Mouse (Mus musculus) E14TG2a.4 (cell line): ENCODE results near the gene Mbd4.

ENCODE experiments used
- H3K27me3 ChIP-seq: 2 replicates; pipeline ENCODE4 v1.6.1; 2014; ENCODE audit warnings: low read length, control low read depth; ENCODE audit not compliant: insufficient read depth
- H3K36me3 ChIP-seq: 2 replicates; pipeline ENCODE4 v1.6.1; 2014; ENCODE audit warnings: low read length, control low read depth; ENCODE audit not compliant: insufficient read depth
- H3K4me1 ChIP-seq: replicated peaks from 2 replicates; pipeline ENCODE4 v1.6.1; 2014; ENCODE audit warnings: low read depth, low read length, control low read depth
- H3K4me3 ChIP-seq: replicated peaks from 2 replicates; pipeline ENCODE4 v1.5.1; 2014; ENCODE audit warnings: mild to moderate bottlenecking, low read length
- H3K9me3 ChIP-seq: 2 replicates; pipeline ENCODE4 v1.6.1; 2014; ENCODE audit warnings: low read length, control low read depth
- CTCF ChIP-seq: conservative IDR thresholded peaks from 2 replicates; pipeline ENCODE4 v1.5.1; 2014; ENCODE audit warnings: low read length
- NANOG ChIP-seq: IDR thresholded peaks from 2 replicates; pipeline ENCODE4 v1.6.1; 2014; ENCODE audit warnings: borderline replicate concordance, low read length, mixed read lengths
- POU5F1 ChIP-seq: IDR thresholded peaks from 2 replicates; pipeline ENCODE4 v1.6.1; 2014; ENCODE audit warnings: low read length, borderline replicate concordance

Mbd4 gene

DNA sequence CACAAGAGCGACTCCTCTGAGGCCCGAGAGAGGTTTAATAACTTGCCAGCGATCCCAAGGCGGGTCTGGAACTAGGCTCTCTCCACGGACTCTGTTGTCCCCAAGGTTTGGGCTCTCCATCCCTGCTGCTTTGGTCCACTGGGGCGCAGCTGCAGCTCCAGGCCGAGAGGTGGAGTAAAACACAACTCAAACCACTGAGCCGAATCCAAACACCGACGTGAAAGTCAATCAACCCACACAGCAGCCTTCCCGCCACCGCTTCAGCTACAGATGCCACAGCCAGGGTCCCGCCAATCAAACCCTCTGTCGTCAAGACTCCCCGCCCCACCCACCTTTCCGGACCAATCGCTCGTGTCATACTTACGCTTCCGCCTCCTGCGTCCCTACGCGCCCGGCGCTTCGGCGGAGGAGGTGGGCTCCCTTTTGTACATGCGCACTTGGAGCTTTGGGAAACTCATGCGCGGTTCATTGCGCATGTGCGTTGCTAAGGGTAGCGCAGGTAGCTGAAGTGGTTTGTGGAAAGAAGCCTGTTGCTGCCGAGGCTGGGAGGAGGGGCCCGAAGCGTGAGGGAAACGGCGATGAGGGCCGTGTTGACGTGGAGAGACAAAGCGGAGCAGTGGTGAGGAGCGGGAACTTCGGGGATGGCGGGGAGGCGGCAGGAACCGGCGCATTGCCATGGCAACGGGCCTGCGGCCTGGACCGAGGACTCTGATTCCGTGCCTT is at the start of gene Mbd4, which contains the start of gene Ift122:
TSS of gene Mbd4 (minus strand) at position 281 of the 723 bp plus-strand sequence.
TSS of gene Ift122 (plus strand) at position 380 of the 723 bp plus-strand sequence.
- H3K9me3 ChIP-seq, result no peaks in the 10 kb centered on the region
- H3K4me1 ChIP-seq, result peaks cover 24% of the 10 kb centered on the region
- no peaks in the 10 kb centered on the region for H3K27me3 ChIP-seq
- H3K36me3 ChIP-seq, result peaks cover 28% of the 10 kb centered on the region
- no peak for TF ChIP-seq NANOG
- TF ChIP-seq CTCF, result no peak
- no peak for TF ChIP-seq POU5F1
- H3K4me3 ChIP-seq, result peak within 1 kb of the TSS; percentile 94

DNA sequence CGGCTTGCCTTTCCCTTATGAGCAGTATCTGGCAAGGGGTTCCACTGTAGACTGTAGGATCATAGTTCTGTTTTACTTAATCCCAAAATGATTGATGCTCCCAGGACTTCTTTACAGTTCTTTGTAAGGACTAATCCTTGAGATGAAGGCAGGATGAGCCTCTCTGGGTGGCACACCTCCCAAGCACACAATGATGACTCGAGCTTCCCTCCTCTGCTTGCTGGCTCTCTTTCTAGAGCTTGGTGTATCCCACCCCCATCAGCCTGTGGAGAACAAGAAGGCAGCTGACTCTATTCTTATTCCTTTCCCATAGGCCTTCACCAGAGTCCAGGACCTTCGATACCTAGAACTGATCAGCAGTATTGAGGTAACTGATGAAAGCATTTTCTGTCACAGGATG is 49.4 kb upstream of the Mbd4 start:
- TF ChIP-seq POU5F1 (no peak), CTCF (no peak), NANOG (no peak)
- Histone ChIP-seq H3K4me1 (no peaks in the 10 kb centered on the region), H3K36me3 (peaks cover 60% of the 10 kb centered on the region), H3K27me3 (no peaks in the 10 kb centered on the region), H3K9me3 (no peaks in the 10 kb centered on the region), H3K4me3 (no peak overlapping the region)

DNA sequence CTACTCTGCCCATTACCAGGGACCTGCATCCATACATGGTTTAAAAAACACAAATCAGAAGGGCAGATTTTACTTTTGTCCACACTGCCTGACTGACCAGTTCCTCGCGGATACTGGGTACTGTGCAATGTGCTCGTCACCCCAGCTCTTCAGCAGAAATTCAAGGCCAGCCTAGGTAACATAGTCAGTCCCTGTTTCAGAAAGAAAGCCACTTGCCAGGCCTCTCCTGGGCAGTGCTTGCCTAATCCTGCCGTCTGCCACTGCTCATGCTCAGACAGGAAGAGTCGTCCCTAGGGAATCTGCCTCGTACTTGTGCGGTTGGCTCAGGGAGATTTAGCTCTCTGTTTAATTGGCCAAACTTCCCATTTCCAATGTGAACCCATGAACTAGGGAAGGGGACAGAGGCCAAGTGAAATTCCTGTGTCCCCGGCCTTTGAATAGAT is 48.3 kb upstream of the Mbd4 start:
- no peaks in the 10 kb centered on the region for H3K4me1 ChIP-seq
- H3K4me3 ChIP-seq, result no peak overlapping the region
- no peaks in the 10 kb centered on the region for H3K9me3 ChIP-seq
- TF ChIP-seq POU5F1 (no peak), CTCF (no peak)
- H3K36me3 ChIP-seq, result peaks cover 59% of the 10 kb centered on the region
- no peaks in the 10 kb centered on the region for H3K27me3 ChIP-seq

DNA sequence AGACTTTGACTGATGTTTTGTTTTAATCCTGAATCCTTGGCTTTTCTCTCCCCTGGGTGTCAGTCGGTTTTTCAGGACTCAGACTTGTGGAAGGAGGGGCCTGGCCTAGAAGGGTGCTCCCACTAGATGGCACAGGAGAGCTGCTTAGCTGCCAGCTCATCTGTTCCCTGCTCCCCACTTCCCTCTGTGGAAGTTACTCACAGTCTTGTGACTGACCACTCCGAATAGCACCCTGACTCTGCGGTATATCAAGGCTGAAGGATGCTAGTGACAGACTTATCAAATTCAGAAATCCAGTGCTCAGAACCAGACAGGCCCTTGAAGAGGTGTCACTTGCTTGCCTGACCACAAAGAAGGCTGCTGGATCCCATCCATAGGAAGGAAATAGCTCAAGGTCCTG is 47.9 kb upstream of the Mbd4 start:
- H3K9me3 ChIP-seq, result no peaks in the 10 kb centered on the region
- no peaks in the 10 kb centered on the region for H3K27me3 ChIP-seq
- TF ChIP-seq POU5F1, result no peak
- no peak for TF ChIP-seq NANOG
- TF ChIP-seq CTCF, result peak; percentile 26
- no peak overlapping the region for H3K4me3 ChIP-seq
- H3K36me3 ChIP-seq, result peaks cover 61% of the 10 kb centered on the region
- H3K4me1 ChIP-seq, result no peaks in the 10 kb centered on the region

DNA sequence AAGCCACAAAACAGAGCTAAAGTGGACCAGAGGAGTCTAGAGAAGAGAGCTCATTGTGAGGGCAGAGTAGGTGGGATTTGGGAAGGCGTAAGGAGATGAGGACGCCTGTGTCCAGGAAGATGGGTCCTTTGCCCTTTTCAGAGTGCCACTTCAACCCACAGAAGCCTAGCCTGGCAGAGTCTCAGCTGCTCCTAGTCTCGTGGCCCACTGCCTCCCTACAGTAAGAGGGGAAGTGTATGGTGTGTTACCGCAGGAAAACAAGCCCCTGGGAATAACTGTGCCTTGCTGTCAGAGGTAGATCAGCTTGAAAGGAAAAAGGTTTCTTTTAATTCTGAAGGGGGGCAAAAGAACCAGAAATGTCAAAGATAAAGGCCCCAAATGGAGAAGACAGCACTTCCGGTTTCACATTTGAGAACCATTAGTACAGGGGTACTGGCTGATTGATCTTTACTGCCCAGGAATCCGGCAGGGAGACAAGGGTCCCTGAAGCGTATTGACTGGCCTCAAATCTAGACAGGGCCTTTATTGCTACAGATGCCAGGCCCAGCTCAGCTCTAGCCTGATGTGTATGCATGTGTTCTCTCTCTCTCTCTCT is 44.9 kb upstream of the Mbd4 start:
- TF ChIP-seq CTCF, result no peak
- no peak for TF ChIP-seq POU5F1
- no peak for TF ChIP-seq NANOG
- Histone ChIP-seq H3K9me3 (no peaks in the 10 kb centered on the region), H3K27me3 (no peaks in the 10 kb centered on the region), H3K36me3 (peaks cover 68% of the 10 kb centered on the region), H3K4me1 (no peaks in the 10 kb centered on the region), H3K4me3 (no peak overlapping the region)

DNA sequence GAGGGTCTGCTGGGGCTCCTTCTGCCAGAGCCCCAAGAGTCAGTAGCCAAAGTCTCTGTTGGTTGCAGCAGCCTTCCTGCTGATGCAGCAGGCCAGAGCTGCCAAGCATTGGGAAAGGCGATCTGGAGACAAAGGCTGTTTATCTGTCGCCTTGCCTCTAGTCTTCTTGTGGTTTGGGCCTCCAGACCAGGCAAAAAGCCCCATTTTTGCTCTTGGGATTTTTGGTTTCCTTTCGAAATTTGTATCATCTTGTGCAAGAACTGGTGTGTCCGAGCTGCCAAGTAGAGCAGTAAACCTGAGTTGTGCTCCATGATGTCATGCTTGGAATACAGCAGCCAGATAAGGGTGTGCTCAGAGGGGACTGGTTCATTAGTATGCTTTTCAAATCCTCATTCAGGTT is 43.9 kb upstream of the Mbd4 start:
- H3K4me1 ChIP-seq, result no peaks in the 10 kb centered on the region
- H3K36me3 ChIP-seq, result peaks cover 67% of the 10 kb centered on the region
- H3K27me3 ChIP-seq, result no peaks in the 10 kb centered on the region
- no peak for TF ChIP-seq NANOG
- no peak for TF ChIP-seq POU5F1
- no peak for TF ChIP-seq CTCF
- H3K9me3 ChIP-seq, result no peaks in the 10 kb centered on the region
- H3K4me3 ChIP-seq, result no peak overlapping the region

DNA sequence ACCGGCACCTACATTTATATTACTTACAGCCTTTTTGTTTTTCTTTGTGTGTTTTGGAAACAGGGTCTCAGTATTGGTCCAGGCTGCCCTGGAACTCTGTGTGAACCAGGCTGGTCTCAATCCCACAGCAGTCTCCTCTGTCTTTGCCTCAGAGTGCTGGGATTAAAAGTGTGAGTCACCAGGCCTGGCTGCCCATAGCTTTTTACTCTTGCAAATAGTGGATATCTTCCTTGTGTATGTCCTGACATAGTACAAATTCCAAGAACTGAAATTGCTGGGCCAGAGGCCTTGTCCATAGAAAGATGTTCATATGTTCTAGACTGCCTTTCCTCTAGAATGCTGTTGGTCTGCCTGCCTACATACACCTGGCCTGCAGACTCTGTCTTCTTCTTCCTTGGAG is 43.2 kb upstream of the Mbd4 start:
- Histone ChIP-seq H3K4me1 (no peaks in the 10 kb centered on the region), H3K9me3 (no peaks in the 10 kb centered on the region), H3K36me3 (peaks cover 69% of the 10 kb centered on the region), H3K4me3 (no peak overlapping the region), H3K27me3 (no peaks in the 10 kb centered on the region)
- TF ChIP-seq NANOG (no peak), CTCF (no peak), POU5F1 (no peak)

DNA sequence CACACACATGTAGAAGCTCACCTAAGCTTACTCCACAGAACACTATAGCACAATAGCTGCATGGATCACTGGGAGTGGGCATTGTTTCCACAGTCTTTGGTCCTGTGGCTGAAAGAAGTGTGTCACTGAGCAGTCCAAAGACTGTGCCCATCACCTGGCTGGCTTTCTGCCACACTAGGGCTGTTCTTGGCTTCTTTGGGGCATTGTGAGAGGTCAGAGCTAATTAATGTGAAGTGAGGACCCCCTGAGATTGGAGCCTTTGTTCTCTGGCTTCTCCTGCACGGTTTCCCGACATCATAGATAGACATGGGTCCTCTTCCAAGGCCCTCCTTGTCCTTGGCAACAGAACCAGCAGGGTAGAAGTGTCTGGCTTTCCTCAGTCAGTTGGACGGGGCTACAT is 39.2 kb upstream of the Mbd4 start:
- no peak overlapping the region for H3K4me3 ChIP-seq
- peaks cover 9% of the 10 kb centered on the region; the same call in 1 of the 2 replicates for H3K4me1 ChIP-seq
- no peaks in the 10 kb centered on the region for H3K27me3 ChIP-seq
- TF ChIP-seq NANOG (no peak), CTCF (no peak), POU5F1 (no peak)
- peaks cover 80% of the 10 kb centered on the region for H3K36me3 ChIP-seq
- no peaks in the 10 kb centered on the region for H3K9me3 ChIP-seq

DNA sequence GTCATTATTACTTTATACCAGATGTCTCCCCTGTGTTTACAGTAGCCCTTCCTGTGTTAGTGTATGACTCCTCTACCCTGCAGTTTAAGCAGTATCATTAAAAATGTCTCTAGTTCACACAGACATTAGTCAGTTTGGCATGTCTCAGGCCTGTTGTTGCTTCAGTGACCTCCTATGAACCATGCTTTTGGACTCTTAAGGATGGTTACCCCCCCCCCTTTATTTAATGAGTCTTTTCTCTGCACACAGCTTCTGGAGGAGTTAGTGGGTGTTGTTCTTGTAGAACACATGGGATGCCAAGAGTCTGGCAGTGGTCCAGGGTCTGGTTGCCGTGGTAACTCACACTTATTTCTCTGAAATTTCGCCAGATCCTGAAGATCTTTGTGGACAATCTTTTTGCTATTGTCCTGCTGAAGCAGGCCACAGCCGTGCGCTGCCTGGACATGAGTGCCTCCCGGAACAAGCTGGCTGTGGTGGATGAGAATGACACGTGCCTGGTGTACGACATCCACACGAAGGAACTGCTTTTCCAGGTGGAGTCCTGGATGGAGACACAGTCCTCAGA is 38.4 kb upstream of the Mbd4 start:
- peaks cover 73% of the 10 kb centered on the region for H3K36me3 ChIP-seq
- no peak overlapping the region for H3K4me3 ChIP-seq
- peaks cover 16% of the 10 kb centered on the region for H3K4me1 ChIP-seq
- no peaks in the 10 kb centered on the region for H3K9me3 ChIP-seq
- TF ChIP-seq NANOG (no peak), POU5F1 (no peak)
- H3K27me3 ChIP-seq, result no peaks in the 10 kb centered on the region
